In the genomic region with DNA sequence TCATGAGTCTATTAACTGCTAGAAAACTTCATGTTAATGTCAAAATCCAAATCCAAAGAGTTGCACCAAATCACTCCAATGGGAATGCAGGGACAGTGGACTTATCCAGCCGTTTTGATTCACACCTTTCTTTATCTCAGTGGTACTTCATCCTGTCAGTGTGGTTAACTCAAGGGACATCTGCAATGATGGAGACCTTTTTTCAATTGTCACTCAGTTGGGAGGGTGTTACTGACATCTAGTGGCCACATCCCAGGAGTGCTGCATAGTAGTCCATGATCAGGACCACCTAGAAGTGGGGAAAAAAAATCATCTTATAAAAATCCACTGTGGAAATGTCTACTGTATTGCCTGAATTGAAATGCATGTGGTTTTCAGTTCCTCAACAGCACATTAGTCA, we compare ENCODE assay signal across 8 mouse cellular contexts.
DNase-seq lines count a peak whose midpoint lies in the region; ATAC-seq and TF ChIP-seq lines count a peak whose summit lies in the region.

No protein-coding gene starts in this region.

- no peak overlapping the region for H3K4me3 ChIP-seq in hindbrain, embryonic 10.5 days
- H3K4me3 ChIP-seq in hindbrain, embryonic 16.5 days (ENCODE audit: low read length): no peak overlapping the region
- H3K4me3 ChIP-seq in forebrain, embryonic 16.5 days (replicated peaks; ENCODE audit: low read length): no peak overlapping the region
- H3K4me3 ChIP-seq in midbrain, embryonic 13.5 days (replicated peaks): no peak overlapping the region
- H3K4me3 ChIP-seq in thymus, adult 2 months (ENCODE audit: control insufficient read depth, insufficient read depth, low read length): no peak overlapping the region

- H3K36me3 ChIP-seq in hindbrain, embryonic 10.5 days: no peaks in the 10 kb centered on the region
- no peaks in the 10 kb centered on the region for H3K36me3 ChIP-seq in hindbrain, embryonic 16.5 days (ENCODE audit: control insufficient read depth, insufficient read depth, low read length)
- no peaks in the 10 kb centered on the region for H3K36me3 ChIP-seq in forebrain, embryonic 16.5 days (ENCODE audit: control insufficient read depth, insufficient read depth)
- H3K36me3 ChIP-seq in midbrain, embryonic 13.5 days: no peaks in the 10 kb centered on the region
- no peaks in the 10 kb centered on the region for H3K36me3 ChIP-seq in thymus, adult 2 months (ENCODE audit: control insufficient read depth, insufficient read depth, low read length)

- H3K27ac ChIP-seq in hindbrain, embryonic 10.5 days: no peak overlapping the region
- no peak overlapping the region for H3K27ac ChIP-seq in hindbrain, embryonic 16.5 days (ENCODE audit: low read depth, low read length)
- H3K27ac ChIP-seq in forebrain, embryonic 16.5 days (ENCODE audit: low read length): no peak overlapping the region
- H3K27ac ChIP-seq in midbrain, embryonic 13.5 days: no peak overlapping the region
- H3K27ac ChIP-seq in thymus, adult 2 months (ENCODE audit: control insufficient read depth, insufficient read depth, low read length): no peak overlapping the region

- no peak for TF ChIP-seq CTCF in thymus, adult 2 months (IDR thresholded peaks at IDR 0.05; ENCODE audit: borderline replicate concordance, control insufficient read depth, extremely low read depth, insufficient read depth, low read length, poor library complexity)

- H3K4me2 ChIP-seq in hindbrain, embryonic 16.5 days (ENCODE audit: low read length): no peak overlapping the region
- H3K4me2 ChIP-seq in forebrain, embryonic 16.5 days (ENCODE audit: low read length): no peak overlapping the region
- H3K4me2 ChIP-seq in midbrain, embryonic 13.5 days (replicated peaks): no peak overlapping the region

- WGBS in hindbrain, embryonic 10.5 days: 40% methylated on average over 1 of the region's 1 CpGs
- 33% methylated on average over 1 of the region's 1 CpGs for WGBS in hindbrain, embryonic 16.5 days
- WGBS in forebrain, embryonic 16.5 days: 21% methylated on average over 1 of the region's 1 CpGs
- WGBS in midbrain, embryonic 13.5 days: 18% methylated on average over 1 of the region's 1 CpGs
- WGBS in thymus, adult 2 months: 40% methylated on average over 1 of the region's 1 CpGs

- DNase-seq in hindbrain, embryonic 10.5 days (ENCODE audit: low spot score): peak; percentile 35
- peak; percentile 6 for DNase-seq in MEL-GATA-1-ER (ENCODE audit: extremely low read depth, low read depth)
- no peak for DNase-seq in thymus, adult 2 months
- no peak for DNase-seq in adrenal gland, postnatal 4 days (ENCODE audit: low spot score in 2 of 2)

- no peak for ATAC-seq in hindbrain, embryonic 16.5 days
- peak; percentile 79 for ATAC-seq in forebrain, embryonic 16.5 days
- ATAC-seq in midbrain, embryonic 13.5 days: peak; percentile 68; the same call in 1 of the 2 replicates
- ATAC-seq in megakaryocyte, adult 5-6 weeks (ENCODE audit: poor library complexity, severe bottlenecking): no peak

- no peaks in the 10 kb centered on the region for H3K9me3 ChIP-seq in hindbrain, embryonic 10.5 days
- H3K9me3 ChIP-seq in hindbrain, embryonic 16.5 days (ENCODE audit: control insufficient read depth, low read length): no peaks in the 10 kb centered on the region
- no peaks in the 10 kb centered on the region for H3K9me3 ChIP-seq in forebrain, embryonic 16.5 days (ENCODE audit: control insufficient read depth, low read length)
- no peaks in the 10 kb centered on the region for H3K9me3 ChIP-seq in midbrain, embryonic 13.5 days

- H3K4me1 ChIP-seq in hindbrain, embryonic 10.5 days (replicated peaks): no peaks in the 10 kb centered on the region
- H3K4me1 ChIP-seq in hindbrain, embryonic 16.5 days (ENCODE audit: control insufficient read depth, insufficient read depth, low read depth, low read length): no peaks in the 10 kb centered on the region
- no peaks in the 10 kb centered on the region for H3K4me1 ChIP-seq in forebrain, embryonic 16.5 days (replicated peaks; ENCODE audit: control insufficient read depth, insufficient read depth, low read length)
- no peaks in the 10 kb centered on the region for H3K4me1 ChIP-seq in midbrain, embryonic 13.5 days (replicated peaks)
- H3K4me1 ChIP-seq in thymus, adult 2 months (replicated peaks; ENCODE audit: control insufficient read depth, insufficient read depth, low read length): no peaks in the 10 kb centered on the region

- H3K9ac ChIP-seq in hindbrain, embryonic 16.5 days (ENCODE audit: low read depth, low read length): no peak overlapping the region
- no peak overlapping the region for H3K9ac ChIP-seq in forebrain, embryonic 16.5 days (replicated peaks; ENCODE audit: low read depth, low read length)
- no peak overlapping the region for H3K9ac ChIP-seq in midbrain, embryonic 13.5 days (replicated peaks)

- no peaks in the 10 kb centered on the region for H3K27me3 ChIP-seq in hindbrain, embryonic 10.5 days (ENCODE audit: insufficient read depth, poor library complexity, severe bottlenecking)
- no peaks in the 10 kb centered on the region for H3K27me3 ChIP-seq in hindbrain, embryonic 16.5 days (replicated peaks; ENCODE audit: control insufficient read depth, insufficient read depth, low read length)
- H3K27me3 ChIP-seq in forebrain, embryonic 16.5 days (replicated peaks; ENCODE audit: control insufficient read depth, insufficient read depth, low read length): no peaks in the 10 kb centered on the region
- no peaks in the 10 kb centered on the region for H3K27me3 ChIP-seq in midbrain, embryonic 13.5 days
- H3K27me3 ChIP-seq in thymus, adult 2 months (ENCODE audit: control insufficient read depth, insufficient read depth, low read length): no peaks in the 10 kb centered on the region

- no peak for TF ChIP-seq POLR2A in thymus, adult 2 months (IDR thresholded peaks at IDR 0.05; ENCODE audit: control insufficient read depth, extremely low read depth, insufficient read depth, low read length, poor library complexity)

Comparison
In these comparisons a context has a peak if more than half of its experiments do, and no peak if none do; other contexts are left out.
1. DNase-seq: peak in hindbrain, embryonic 10.5 days (single experiment) and MEL-GATA-1-ER (single experiment); none in thymus, adult 2 months (single experiment) and adrenal gland, postnatal 4 days (0 of 2).
2. ATAC-seq: peak in forebrain, embryonic 16.5 days (single experiment) and midbrain, embryonic 13.5 days (single experiment); none in hindbrain, embryonic 16.5 days (single experiment) and megakaryocyte, adult 5-6 weeks (single experiment).